Mouse (Mus musculus) gastrocnemius, adult 2 months (tissue): ENCODE results near the gene Grb2. TPM values are rescaled to one million over a fixed set of nuclear protein-coding genes. Genes with fewer than 3 reads are reported as not detected.

Experiments
- DNase-seq: peaks from one replicate; pipeline ENCODE4 v3.0.0; 2022
- H3K27ac ChIP-seq: fragments of 200-600 bp; 2 replicates; pipeline ENCODE4 v1.8.1; 2022; ENCODE audit warnings: mild to moderate bottlenecking
- H3K4me3 ChIP-seq: fragments of 200-600 bp; 2 replicates; pipeline ENCODE4 v1.8.1; 2022; ENCODE audit warnings: mild to moderate bottlenecking, moderate library complexity
- CTCF ChIP-seq: fragments of 200-600 bp; IDR thresholded peaks from 2 replicates; pipeline ENCODE4 v1.8.1; 2022; ENCODE audit warnings: antibody characterized with exemption, mild to moderate bottlenecking, moderate library complexity
- intact Hi-C: fragments of 180-260 bp; cut with DNase I; formaldehyde crosslinking; loops from one replicate; pipeline ENCODE4 v1.15.1; 2025
- total RNA-seq, 2 experiments: library from RNA; stranded (reverse); gene quantifications; 2 replicates each; pipeline ENCODE4 v1.2.3; 2021

Gene Grb2
- total RNA-seq, 2 experiments from 2014 or later, result 60.3 to 74.7 TPM

DNA sequence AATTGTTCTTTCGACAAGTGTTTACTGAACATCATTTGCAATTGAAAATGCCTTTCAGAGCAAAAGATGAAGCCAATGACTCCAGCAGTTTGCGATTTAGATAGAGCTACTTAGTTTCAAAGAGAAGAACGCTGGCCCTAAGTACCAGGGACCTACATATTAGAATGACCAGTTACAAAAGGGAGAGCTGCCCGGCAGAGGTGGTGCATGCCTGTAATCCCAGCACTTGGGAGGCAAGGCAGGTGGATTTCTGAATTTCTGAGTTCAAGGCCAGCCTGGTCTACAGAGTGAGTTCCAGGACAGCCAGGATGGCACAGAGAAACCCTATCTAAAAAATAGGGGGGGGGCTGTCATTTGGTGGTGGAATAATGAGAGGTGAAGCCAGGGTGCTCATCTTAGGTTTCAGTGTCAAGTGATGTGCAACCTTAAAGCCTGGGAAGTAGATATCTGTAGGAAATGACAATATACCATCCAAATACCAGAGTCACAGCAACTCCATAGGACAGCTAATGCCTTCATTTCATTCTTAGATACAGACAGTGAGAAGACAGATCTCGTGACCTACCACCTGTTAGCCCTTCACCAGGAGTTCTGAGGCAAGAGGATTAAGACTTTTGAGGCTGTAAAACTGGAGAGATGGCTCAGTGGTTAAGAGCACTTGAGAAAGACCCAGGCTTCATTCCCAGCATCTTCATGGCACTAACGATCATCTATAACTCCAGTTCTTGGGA, 1.6 kb upstream of the Grb2 start:
- no peak for TF ChIP-seq CTCF
- no peak for DNase-seq
- peak overlapping the region; percentile 99 for H3K4me3 ChIP-seq
- H3K27ac ChIP-seq, result peak overlapping the region; percentile 90
- intact Hi-C loops, result loop anchor here (5.0 to 10.0 kb wide), 2 partner anchors 78 to 225 kb away; no protein-coding TSS in a partner anchor

DNA sequence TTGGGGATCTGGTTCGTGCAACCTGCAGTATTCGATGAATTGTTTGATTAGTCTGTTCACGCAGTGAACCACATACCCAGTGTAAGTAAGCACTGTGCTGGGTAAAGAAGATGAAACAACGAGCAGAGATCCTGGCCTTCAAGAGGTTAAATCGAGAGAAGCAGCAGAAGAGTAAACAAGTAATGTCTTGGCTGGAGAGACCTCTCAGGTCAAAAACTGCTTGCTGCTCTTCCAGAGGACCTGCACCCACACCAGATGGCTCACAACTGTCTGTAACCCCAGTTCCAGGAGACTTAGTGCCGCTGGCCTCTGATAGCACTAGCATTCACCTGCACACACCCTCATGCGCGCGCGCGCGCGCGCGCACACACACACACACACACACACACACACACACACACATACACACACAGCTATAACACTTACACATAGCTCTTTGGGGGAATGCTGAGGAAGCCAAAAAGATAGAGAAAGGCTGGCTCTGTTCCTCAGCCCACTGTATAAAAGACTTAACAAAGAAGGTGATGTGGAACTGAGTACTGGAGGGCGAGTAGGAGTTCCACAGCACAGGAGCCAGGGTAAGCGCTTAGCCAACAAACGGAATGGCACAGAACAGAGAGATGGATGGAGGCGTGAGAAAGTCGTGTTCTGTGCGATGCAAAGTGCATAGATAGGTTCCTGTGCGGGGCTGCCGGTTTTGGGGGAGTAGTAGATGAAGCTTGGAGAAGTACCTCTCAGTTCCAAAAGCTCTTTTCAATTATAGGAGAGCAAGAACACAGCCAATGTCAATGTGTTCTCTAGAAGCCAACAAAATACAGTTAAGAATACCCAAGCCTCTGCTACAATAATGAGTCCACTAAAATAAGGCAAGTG, 795 bp upstream of the Grb2 start:
- H3K27ac ChIP-seq, result peak overlapping the region; percentile 90
- intact Hi-C loops, result no loop called here
- peak; percentile 46 for DNase-seq
- peak overlapping the region; percentile 99 for H3K4me3 ChIP-seq
- TF ChIP-seq CTCF, result no peak

- TF ChIP-seq CTCF, result no peak
- Histone ChIP-seq H3K4me3 (peak overlapping the region; percentile 99), H3K27ac (peak overlapping the region; percentile 90)
- DNase-seq, result peak; percentile 59
- intact Hi-C loops, result no loop called here
Observed at GRCm38 (mm10) chr11:115707313-115708208, 836 bp downstream of the Grb2 start.

GRCm38 (mm10) chr11:115706584-115706983, 1.8 kb downstream of the Grb2 start:
- no peak for DNase-seq
- H3K4me3 ChIP-seq, result peak overlapping the region; percentile 99
- peak overlapping the region; percentile 90 for H3K27ac ChIP-seq
- intact Hi-C loops, result no loop called here
- TF ChIP-seq CTCF, result no peak

DNA sequence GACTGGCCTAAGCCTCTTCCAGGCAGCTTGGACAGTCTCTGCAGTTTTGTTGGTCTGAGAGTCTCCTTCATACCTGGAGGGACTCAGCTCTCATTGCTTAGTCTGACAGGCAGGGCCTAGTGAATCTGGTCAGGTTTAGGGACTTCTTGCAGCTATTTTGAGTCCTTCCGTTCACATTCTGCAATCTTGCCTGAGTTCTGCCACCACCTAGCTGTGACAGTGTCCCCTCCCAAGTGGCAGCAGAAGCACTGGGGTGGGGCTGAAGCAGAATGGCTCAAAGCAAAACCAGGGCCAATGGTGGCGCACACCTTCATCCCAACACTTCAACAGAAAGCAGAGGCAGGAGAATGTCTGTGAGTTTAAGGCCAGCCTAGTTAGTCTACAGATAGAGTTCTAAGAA, 2.8 kb downstream of the Grb2 start:
- Histone ChIP-seq H3K4me3 (no peak overlapping the region), H3K27ac (no peak overlapping the region)
- TF ChIP-seq CTCF, result no peak
- DNase-seq, result no peak
- intact Hi-C loops, result no loop called here

DNA sequence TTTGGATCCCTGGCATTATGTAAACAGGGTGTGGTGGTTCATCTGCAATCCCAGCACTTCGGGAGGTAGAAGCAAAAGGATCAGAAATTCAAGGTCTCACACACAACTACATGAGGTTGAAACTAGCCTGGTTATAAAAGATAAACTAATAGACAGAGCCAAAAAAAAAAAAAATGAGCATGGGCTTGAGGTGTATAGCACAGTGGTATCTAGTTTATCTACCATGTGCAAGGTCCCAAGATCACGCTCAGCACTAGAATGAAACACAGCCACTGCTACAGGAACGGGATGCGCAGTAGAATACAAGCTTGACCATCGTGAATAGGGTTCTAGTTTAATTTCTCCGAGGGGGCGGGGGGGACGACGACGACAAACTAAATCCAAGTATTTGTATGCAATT, 3.7 kb downstream of the Grb2 start:
- intact Hi-C loops, result no loop called here
- no peak overlapping the region for H3K4me3 ChIP-seq
- no peak for DNase-seq
- no peak overlapping the region for H3K27ac ChIP-seq
- no peak for TF ChIP-seq CTCF

DNA sequence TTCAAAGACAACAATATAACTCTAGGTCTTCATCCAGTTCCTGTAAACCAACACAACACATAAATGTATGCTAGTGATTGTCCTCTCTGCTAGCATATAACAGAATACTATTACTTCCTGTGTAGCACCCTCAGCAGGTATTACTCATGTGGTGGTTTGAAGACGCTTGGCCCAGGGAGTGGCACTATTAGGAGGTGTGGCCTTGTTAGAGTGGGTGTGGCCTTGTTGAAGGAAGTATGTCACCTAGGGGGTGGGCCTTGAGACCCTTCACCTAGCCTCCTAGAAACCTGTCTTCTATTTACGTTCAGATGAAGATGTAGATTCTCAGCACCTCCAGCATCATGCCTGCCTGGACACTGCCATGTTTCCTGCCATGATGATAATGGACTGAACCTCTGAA, 4.9 kb downstream of the Grb2 start:
- TF ChIP-seq CTCF, result no peak
- no peak overlapping the region for H3K4me3 ChIP-seq
- H3K27ac ChIP-seq, result no peak overlapping the region
- intact Hi-C loops, result no loop called here
- no peak for DNase-seq

DNA sequence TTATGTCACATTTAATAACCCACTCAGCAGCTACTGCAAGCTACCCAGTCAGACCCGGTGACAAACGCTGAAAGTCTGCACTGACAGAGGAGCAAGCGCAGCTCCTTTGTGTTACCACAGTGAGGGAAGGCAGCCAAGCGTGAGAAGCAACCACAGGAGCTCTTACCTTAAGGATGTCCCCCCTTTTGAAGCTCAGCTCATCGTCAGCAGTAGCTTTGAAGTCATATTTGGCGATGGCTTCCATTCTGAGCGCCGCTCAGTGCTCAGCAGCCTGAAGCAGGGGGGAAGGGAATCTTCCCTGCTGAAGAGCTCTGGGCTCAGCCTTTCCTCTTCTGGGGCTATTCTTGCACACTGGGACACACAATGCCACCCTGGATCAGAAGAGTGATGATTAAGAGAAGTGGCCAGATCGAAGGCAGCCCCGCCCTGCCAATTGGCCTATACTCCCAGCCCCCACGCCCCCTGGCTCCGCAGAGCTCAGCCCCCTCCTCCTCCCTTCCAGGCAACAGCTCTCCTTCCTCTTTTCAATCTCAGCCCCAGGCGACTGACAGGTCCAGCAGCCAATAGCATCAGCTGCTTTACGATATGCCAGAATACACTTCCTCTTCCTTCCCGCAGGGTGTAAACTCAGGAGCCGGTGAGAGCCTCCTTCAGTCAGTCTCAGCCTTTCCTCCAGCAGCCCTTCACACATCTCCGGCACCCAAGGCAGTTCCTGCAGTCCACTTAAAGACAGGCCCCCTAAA, 9.2 kb downstream of the Grb2 start:
- peak; percentile 91 for DNase-seq
- TF ChIP-seq CTCF, result peak; percentile 26
- Histone ChIP-seq H3K27ac (peak overlapping the region; percentile 89), H3K4me3 (peak overlapping the region; percentile 87)
- intact Hi-C loops, result no loop called here

DNA sequence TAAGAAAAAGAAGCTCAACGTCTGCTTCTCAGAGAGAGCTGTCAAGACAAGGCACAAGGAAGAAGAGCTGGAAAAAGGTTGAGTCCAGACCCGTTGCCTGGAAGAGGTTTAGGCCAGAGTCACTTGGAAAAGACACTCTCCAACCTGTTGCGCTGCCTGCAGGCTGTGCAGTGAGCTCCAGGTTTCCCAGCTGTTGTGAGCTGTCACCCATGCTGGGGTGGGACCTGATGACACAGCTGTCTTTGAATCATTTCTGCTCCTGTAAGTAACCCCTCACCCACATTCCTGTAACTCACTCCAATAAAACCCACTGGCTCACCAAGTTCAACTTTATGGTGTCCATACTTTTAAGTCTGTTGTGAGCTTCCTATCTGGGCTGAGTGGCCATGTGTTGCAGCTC, 10.7 kb downstream of the Grb2 start:
- intact Hi-C loops, result no loop called here
- no peak for DNase-seq
- H3K4me3 ChIP-seq, result peak overlapping the region; percentile 87
- no peak for TF ChIP-seq CTCF
- peak overlapping the region; percentile 89 for H3K27ac ChIP-seq

DNA sequence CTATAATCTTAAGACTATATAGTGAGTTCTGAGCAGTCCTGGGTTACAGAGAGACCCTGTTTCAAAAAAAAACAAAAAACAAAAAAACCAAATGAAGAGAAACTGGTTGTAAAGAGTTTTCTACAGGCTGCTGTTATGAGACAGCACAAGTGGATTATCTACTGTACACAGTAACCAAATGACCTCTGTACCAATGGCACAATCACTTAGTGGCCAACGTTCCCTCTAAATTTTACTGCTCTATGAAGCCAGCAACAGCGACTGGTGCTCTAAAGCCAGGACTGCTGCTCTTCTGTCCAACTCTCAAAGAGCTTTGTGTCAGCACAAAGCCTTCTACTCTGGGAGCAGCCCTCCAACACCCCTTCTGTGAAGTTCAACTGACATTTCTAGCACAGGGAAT, 11.3 kb downstream of the Grb2 start:
- intact Hi-C loops, result no loop called here
- no peak for DNase-seq
- H3K27ac ChIP-seq, result peak overlapping the region; percentile 89
- peak overlapping the region; percentile 51 for H3K4me3 ChIP-seq
- TF ChIP-seq CTCF, result no peak

DNA sequence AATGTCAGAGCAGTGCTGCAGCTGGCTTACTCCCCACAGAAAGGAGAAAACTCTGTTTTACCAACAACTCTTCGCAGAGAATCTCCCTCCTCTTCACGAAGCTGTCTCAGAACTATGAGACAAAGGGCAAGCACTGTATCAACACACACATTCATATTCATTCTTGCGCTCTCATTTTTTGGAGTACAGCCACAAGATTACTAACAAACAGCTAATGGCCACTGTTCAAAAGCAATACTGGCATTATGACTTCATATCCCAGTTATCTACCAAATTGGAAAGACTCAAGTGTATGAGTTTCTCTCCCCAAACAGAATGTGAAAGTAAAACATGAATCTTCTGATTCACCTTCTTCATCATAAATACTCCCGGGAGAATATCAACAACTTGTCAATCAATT, 11.9 kb downstream of the Grb2 start:
- intact Hi-C loops, result no loop called here
- TF ChIP-seq CTCF, result no peak
- DNase-seq, result no peak
- peak overlapping the region; percentile 89 for H3K27ac ChIP-seq
- peak overlapping the region; percentile 51 for H3K4me3 ChIP-seq
